Mouse (Mus musculus) forebrain, embryonic 16.5 days (tissue): Measurements from ENCODE around the gene Zbtb7a. TPM values are rescaled to one million over a fixed set of nuclear protein-coding genes. Genes with fewer than 3 reads are reported as not detected.
"Not testable (repeated sequence)": the region's sequence is repeated elsewhere in the genome, so short reads cannot be mapped to it uniquely, and the experiment has no call there.

ENCODE experiments used
- ATAC-seq: fragments of 200-750 bp; cut with Nextera tagmentation; 2 replicates; pipeline ENCODE4 v1.8.0; 2017; ENCODE audit warnings: mild to moderate bottlenecking, moderate library complexity
- H3K27ac ChIP-seq: fragments of 300-500 bp; sonication (generic); 2 replicates; pipeline ENCODE4 v1.5.1; 2014; ENCODE audit warnings: low read length, control low read depth
- H3K27me3 ChIP-seq: fragments of 300-500 bp; sonication (generic); replicated peaks from 2 replicates; pipeline ENCODE4 v1.6.1; 2014; ENCODE audit warnings: low read length; ENCODE audit not compliant: control insufficient read depth, insufficient read depth
- H3K36me3 ChIP-seq: fragments of 300-500 bp; sonication (generic); 2 replicates; pipeline ENCODE4 v1.6.1; 2014; ENCODE audit not compliant: control insufficient read depth, insufficient read depth
- H3K4me1 ChIP-seq: fragments of 300-500 bp; sonication (generic); replicated peaks from 2 replicates; pipeline ENCODE4 v1.6.1; 2014; ENCODE audit warnings: low read length; ENCODE audit not compliant: control insufficient read depth, insufficient read depth
- H3K4me2 ChIP-seq: fragments of 300-500 bp; sonication (generic); 2 replicates; pipeline ENCODE4 v1.6.1; 2014; ENCODE audit warnings: mild to moderate bottlenecking, low read length, control low read depth
- H3K4me3 ChIP-seq: fragments of 300-500 bp; sonication (generic); replicated peaks from 2 replicates; pipeline ENCODE4 v1.5.1; 2014; ENCODE audit warnings: mild to moderate bottlenecking, low read length, control low read depth
- H3K9ac ChIP-seq: fragments of 300-500 bp; sonication (generic); replicated peaks from 2 replicates; pipeline ENCODE4 v1.6.1; 2014; ENCODE audit warnings: low read depth, low read length, control low read depth
- H3K9me3 ChIP-seq: fragments of 300-500 bp; sonication (generic); 2 replicates; pipeline ENCODE4 v1.6.1; 2016; ENCODE audit warnings: low read length; ENCODE audit not compliant: control insufficient read depth
- WGBS: fragments of 180-500 bp; shearing (Covaris S2); extraction: QIAGEN DNeasy Blood & Tissue Kit; methylation state at CpG from one replicate; pipeline ENCODE4 v1.1.7; 2014; 5-methylcytosine and 5-hydroxymethylcytosine counted together
- polyA plus RNA-seq: library from polyadenylated mRNA; unstranded; fragments of >200 nt; fragmentation: Nextera tagmentation; extraction: Ambion mirVana; gene quantifications from 2 replicates; pipeline ENCODE4 v1.2.1, GENCODE M21; 2015

The Zbtb7a gene
- polyA plus RNA-seq, 1 experiment from 2014 or later = 11.8 TPM

DNA sequence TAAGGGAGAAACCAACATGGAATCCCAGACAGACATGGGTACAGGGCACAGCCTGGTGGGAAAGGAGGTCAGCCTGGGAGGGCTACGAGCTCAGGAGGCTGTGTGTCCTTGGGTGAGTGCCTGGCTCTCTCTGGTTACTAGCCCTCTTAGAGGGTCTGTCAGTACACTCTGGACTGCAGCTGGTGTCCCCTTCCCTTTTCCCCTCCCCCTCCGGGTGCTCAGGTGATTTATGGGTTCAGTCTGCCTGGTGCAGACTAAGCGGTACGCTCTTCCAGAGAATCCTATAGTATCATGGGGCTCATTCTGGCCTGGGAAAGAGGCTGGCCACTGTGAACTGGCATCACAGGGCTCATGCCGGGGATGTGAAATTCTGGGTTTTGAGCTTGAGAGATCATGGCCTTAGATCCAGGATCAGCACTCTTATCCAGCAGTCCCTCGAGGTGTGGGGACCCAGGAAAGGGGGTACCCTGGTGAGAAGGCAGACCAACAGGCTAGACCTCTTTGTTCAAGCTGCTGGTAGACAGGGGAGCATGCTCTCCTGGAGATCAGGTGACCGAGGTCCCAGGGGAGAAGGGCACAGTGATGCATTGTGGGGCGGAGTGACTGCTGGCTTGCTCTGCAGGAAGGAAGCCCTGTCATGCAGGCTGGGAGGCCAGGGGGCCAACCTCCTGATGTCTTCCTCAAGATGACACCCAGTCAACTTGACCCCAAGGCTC is 26.7 kb downstream of the Zbtb7a start:
- Histone ChIP-seq H3K27ac (no peak overlapping the region), H3K36me3 (peaks cover 22% of the 10 kb centered on the region), H3K4me3 (no peak overlapping the region), H3K9ac (no peak overlapping the region), H3K27me3 (no peaks in the 10 kb centered on the region), H3K4me2 (no peak overlapping the region), H3K9me3 (no peaks in the 10 kb centered on the region), H3K4me1 (peaks cover 5% of the 10 kb centered on the region)
- no peak for ATAC-seq
- WGBS = 94% methylated on average over 8 of the region's 8 CpGs

- ATAC-seq = no peak
- H3K4me3 ChIP-seq = no peak overlapping the region
- H3K4me1 ChIP-seq = peaks cover 8% of the 10 kb centered on the region
- 78% methylated on average over 2 of the region's 2 CpGs for WGBS
- no peaks in the 10 kb centered on the region for H3K9me3 ChIP-seq
- H3K27ac ChIP-seq = no peak overlapping the region
- H3K36me3 ChIP-seq = peaks cover 17% of the 10 kb centered on the region
- H3K27me3 ChIP-seq = no peaks in the 10 kb centered on the region
- H3K9ac ChIP-seq = no peak overlapping the region
- H3K4me2 ChIP-seq = no peak overlapping the region
Observed at GRCm38 (mm10) chr10:81162318-81162652, 27.3 kb downstream of the Zbtb7a start.

DNA sequence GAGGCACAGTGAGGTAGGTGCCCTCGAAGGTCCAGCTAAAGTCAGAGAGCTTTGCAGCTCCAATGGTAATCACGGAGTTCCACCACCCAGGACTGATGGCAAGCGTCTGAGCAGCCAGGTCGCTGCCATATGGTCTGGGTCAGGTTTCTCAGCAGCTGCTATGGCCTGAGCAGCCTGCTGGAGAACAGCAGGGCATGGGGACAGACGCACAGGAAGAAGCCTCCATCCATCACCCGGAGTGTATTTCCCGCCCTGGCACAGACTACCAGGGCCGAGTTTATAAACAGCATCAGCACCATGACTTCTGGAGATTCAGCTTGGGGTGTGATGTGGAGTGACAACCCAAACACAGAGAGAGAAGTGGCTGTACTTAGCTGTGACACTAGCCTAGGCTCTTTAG is 30.1 kb downstream of the Zbtb7a start:
- no peak for ATAC-seq
- peaks cover 19% of the 10 kb centered on the region for H3K4me1 ChIP-seq
- no peak overlapping the region for H3K9ac ChIP-seq
- WGBS = 93% methylated on average over 8 of the region's 8 CpGs
- H3K9me3 ChIP-seq = no peaks in the 10 kb centered on the region
- H3K4me3 ChIP-seq = no peak overlapping the region
- H3K36me3 ChIP-seq = peaks cover 10% of the 10 kb centered on the region
- no peak overlapping the region for H3K27ac ChIP-seq
- no peak overlapping the region for H3K4me2 ChIP-seq
- no peaks in the 10 kb centered on the region for H3K27me3 ChIP-seq

GRCm38 (mm10) chr10:81167200-81168086 is 32.4 kb downstream of the Zbtb7a start, which contains the start of gene Pias4:
Gene Pias4 (minus strand): TSS chr10:81167923.
- Histone ChIP-seq H3K4me2 (peak within 1 kb of the TSS; percentile 93), H3K36me3 (peaks cover 6% of the 10 kb centered on the region; the same call in 1 of the 2 replicates), H3K4me3 (peak within 1 kb of the TSS; percentile 65), H3K27me3 (no peaks in the 10 kb centered on the region), H3K9me3 (no peaks in the 10 kb centered on the region), H3K4me1 (peaks cover 19% of the 10 kb centered on the region), H3K27ac (peak within 1 kb of the TSS; percentile 61), H3K9ac (peak within 1 kb of the TSS; percentile 72)
- ATAC-seq = peak; percentile 86
- WGBS = under 1% methylated on average over 63 of the region's 64 CpGs

GRCm38 (mm10) chr10:81168087-81168431 is 33.0 kb downstream of the Zbtb7a start:
- peak overlapping the region; percentile 63 for H3K4me2 ChIP-seq
- 6% methylated on average over 5 of the region's 5 CpGs for WGBS
- ATAC-seq = peak; percentile 57

DNA sequence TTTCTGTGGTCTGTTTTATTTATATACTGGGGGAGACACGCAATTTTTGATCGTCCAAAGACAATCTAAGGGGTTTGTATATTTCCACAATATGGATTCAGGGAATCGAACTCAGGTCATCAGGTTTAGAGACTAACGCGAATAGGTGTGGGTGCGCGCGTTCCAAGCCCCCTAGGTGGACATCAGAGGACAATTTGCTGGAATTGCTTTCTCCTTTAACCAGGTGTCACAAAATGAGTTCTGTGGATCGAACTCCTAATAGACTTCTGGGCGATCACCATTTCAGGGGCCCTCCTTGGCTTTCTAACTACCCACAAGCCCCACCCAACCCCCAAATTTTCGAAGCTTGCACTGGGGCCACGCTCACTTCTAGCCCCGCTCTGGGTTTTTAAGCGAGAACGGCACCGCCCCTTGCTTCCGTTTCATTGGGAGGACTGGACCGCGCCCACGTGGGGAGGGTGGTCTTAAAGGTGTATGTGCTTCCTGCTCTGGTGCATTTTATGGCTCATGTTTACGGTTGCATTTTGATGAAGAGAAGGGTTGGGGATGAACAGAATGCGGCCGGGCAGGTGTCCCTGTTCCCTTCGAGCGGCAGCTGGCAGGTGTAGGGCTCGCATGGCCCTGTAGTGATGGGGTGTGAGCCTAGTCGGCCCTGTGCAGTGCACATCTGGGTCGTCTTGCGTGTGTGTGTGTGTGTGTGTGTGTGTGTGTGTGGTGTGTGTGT is 33.7 kb downstream of the Zbtb7a start:
- peak overlapping the region; percentile 59 for H3K9ac ChIP-seq
- H3K27ac ChIP-seq = peak overlapping the region; percentile 61
- no peaks in the 10 kb centered on the region for H3K27me3 ChIP-seq
- H3K4me1 ChIP-seq = peaks cover 24% of the 10 kb centered on the region
- H3K4me2 ChIP-seq = peak overlapping the region; percentile 63
- WGBS = 3% methylated on average over 29 of the region's 29 CpGs
- peak; percentile 54 for ATAC-seq
- H3K36me3 ChIP-seq = peaks cover 2% of the 10 kb centered on the region; the same call in 1 of the 2 replicates
- peak overlapping the region; percentile 56 for H3K4me3 ChIP-seq
- no peaks in the 10 kb centered on the region for H3K9me3 ChIP-seq

More at GRCm38 (mm10) chr10:81168087-81168431, 33.0 kb downstream of the Zbtb7a start:
- H3K4me1 ChIP-seq = peaks cover 19% of the 10 kb centered on the region
- H3K36me3 ChIP-seq = peaks cover 6% of the 10 kb centered on the region; the same call in 1 of the 2 replicates
- H3K4me3 ChIP-seq = peak overlapping the region; percentile 56
- no peaks in the 10 kb centered on the region for H3K9me3 ChIP-seq
- H3K27ac ChIP-seq = peak overlapping the region; percentile 61
- no peaks in the 10 kb centered on the region for H3K27me3 ChIP-seq
- peak overlapping the region; percentile 59; the same call in 1 of the 2 replicates for H3K9ac ChIP-seq

- not testable (repeated sequence) for H3K36me3 ChIP-seq, ATAC-seq, H3K4me3 ChIP-seq, H3K4me2 ChIP-seq, H3K9ac ChIP-seq, H3K27me3 ChIP-seq, H3K27ac ChIP-seq, H3K9me3 ChIP-seq
- peaks cover 32% of the 10 kb centered on the region for H3K4me1 ChIP-seq
- 39% methylated on average over 10 of the region's 14 CpGs for WGBS
Observed at GRCm38 (mm10) chr10:81169411-81169900, 34.4 kb downstream of the Zbtb7a start.

GRCm38 (mm10) chr10:81173132-81173531 is 38.1 kb downstream of the Zbtb7a start:
- ATAC-seq = peak; percentile 21
- H3K4me3 ChIP-seq = peak overlapping the region; percentile 11
- H3K36me3 ChIP-seq = peaks cover under 1% of the 10 kb centered on the region
- peak overlapping the region; percentile 40 for H3K9ac ChIP-seq
- H3K9me3 ChIP-seq = no peaks in the 10 kb centered on the region
- peak overlapping the region; percentile 45 for H3K4me2 ChIP-seq
- H3K27ac ChIP-seq = peak overlapping the region; percentile 94
- 4% methylated on average over 21 of the region's 21 CpGs for WGBS
- H3K27me3 ChIP-seq = no peaks in the 10 kb centered on the region
- H3K4me1 ChIP-seq = peaks cover 46% of the 10 kb centered on the region
